In genomic region chr7:102478926-102479325, GRCm38 (mm10) we compare ENCODE assay signal across 20 mouse cellular contexts. TPM values are rescaled to one million over a fixed set of nuclear protein-coding genes. Genes with fewer than 3 reads are reported as not detected.
A peak's percentile ranks its signal among the peaks of the same experiment; 100 is the strongest.
DNase-seq lines count a peak whose midpoint lies in the region; ATAC-seq and TF ChIP-seq lines count a peak whose summit lies in the region.
"Had no signal": no experiment of that assay in that cellular context is flagged by ENCODE, and none has a peak within 500 bp of the region (broad histone marks: within the 10 kb centered on the region; RNA-seq: fewer than 3 reads in every experiment).

No protein-coding gene starts in this region.

- 0 out of 2 replicates have a peak overlapping the region, but pooled peaks have one; percentile 1 for H3K27ac ChIP-seq in kidney, embryonic 15.5 days
- peak overlapping the region; percentile 59 for H3K27ac ChIP-seq in testis, adult 2 months (ENCODE audit: control insufficient read depth, insufficient read depth, low read depth, low read length)
- H3K27ac ChIP-seq in intestine, embryonic 16.5 days (ENCODE audit: low read length): no peak overlapping the region
- H3K27ac ChIP-seq: embryonic facial prominence, embryonic 12.5 days; heart, embryonic 13.5 days; hindbrain, embryonic 15.5 days had no signal

- DNase-seq in kidney, postnatal 14 days: no peak
- no peak for DNase-seq in testis, postnatal 10 days (ENCODE audit: low spot score)
- DNase-seq in right cerebral cortex, postnatal 25 days: no peak
- no peak for DNase-seq in right cerebral cortex, postnatal 14 days
- DNase-seq: cerebellum, adult 2 months; cerebellum, postnatal 25 days; gastrocnemius, postnatal 36 days; heart, postnatal 36 days had no signal

- no peak overlapping the region for H3K4me3 ChIP-seq in kidney, embryonic 15.5 days (replicated peaks)
- H3K4me3 ChIP-seq in testis, adult 2 months (ENCODE audit: control insufficient read depth, low read depth, low read length): no peak overlapping the region
- H3K4me3 ChIP-seq in intestine, embryonic 16.5 days (ENCODE audit: low read length): no peak overlapping the region
- H3K4me3 ChIP-seq: embryonic facial prominence, embryonic 12.5 days; heart, embryonic 13.5 days; hindbrain, embryonic 15.5 days had no signal

- peaks cover 4% of the 10 kb centered on the region; the same call in 1 of the 2 replicates for H3K4me1 ChIP-seq in kidney, embryonic 15.5 days
- H3K4me1 ChIP-seq in testis, adult 2 months (ENCODE audit: control insufficient read depth, insufficient read depth, low read length): peaks cover 2% of the 10 kb centered on the region; the same call in 1 of the 2 replicates
- H3K4me1 ChIP-seq in intestine, embryonic 16.5 days (ENCODE audit: control insufficient read depth, insufficient read depth, low read length): 0 out of 2 replicates have a peak, but pooled peaks cover 7% of the 10 kb centered on the region
- H3K4me1 ChIP-seq: embryonic facial prominence, embryonic 12.5 days; hindbrain, embryonic 15.5 days had no signal

- no peak overlapping the region for H3K9ac ChIP-seq in kidney, embryonic 15.5 days
- no peak overlapping the region for H3K9ac ChIP-seq in intestine, embryonic 16.5 days (ENCODE audit: low read depth, low read length)
- H3K9ac ChIP-seq: embryonic facial prominence, embryonic 12.5 days; heart, embryonic 13.5 days; hindbrain, embryonic 15.5 days had no signal

- no peak for TF ChIP-seq POLR2A in testis, adult 2 months (IDR thresholded peaks at IDR 0.05; ENCODE audit: control insufficient read depth, low read depth, low read length)

- TF ChIP-seq CTCF in testis, adult 2 months (IDR thresholded peaks at IDR 0.05; ENCODE audit: control insufficient read depth, insufficient read depth, insufficient replicate concordance, low read depth, low read length): no peak

- H3K4me2 ChIP-seq in kidney, embryonic 15.5 days: no peak overlapping the region
- H3K4me2 ChIP-seq in intestine, embryonic 16.5 days (ENCODE audit: low read depth, low read length): no peak overlapping the region
- H3K4me2 ChIP-seq: embryonic facial prominence, embryonic 12.5 days; heart, embryonic 13.5 days; hindbrain, embryonic 15.5 days had no signal

- no peaks in the 10 kb centered on the region for H3K27me3 ChIP-seq in kidney, embryonic 15.5 days
- H3K27me3 ChIP-seq in testis, adult 2 months (ENCODE audit: control insufficient read depth, insufficient read depth, low read length): no peaks in the 10 kb centered on the region
- no peaks in the 10 kb centered on the region for H3K27me3 ChIP-seq in intestine, embryonic 16.5 days (replicated peaks; ENCODE audit: control insufficient read depth, insufficient read depth, low read length)
- H3K27me3 ChIP-seq: CH12.LX; embryonic facial prominence, embryonic 12.5 days; heart, embryonic 13.5 days; hindbrain, embryonic 15.5 days had no signal

- no peak for ATAC-seq in kidney, embryonic 15.5 days (replicated peaks; ENCODE audit: low FRiP score)
- peak; percentile 57 for ATAC-seq in intestine, embryonic 16.5 days
- ATAC-seq: forebrain, embryonic 14.5 days had no signal

- H3K9me3 ChIP-seq in kidney, embryonic 15.5 days (replicated peaks): no peaks in the 10 kb centered on the region
- no peaks in the 10 kb centered on the region for H3K9me3 ChIP-seq in intestine, embryonic 16.5 days (ENCODE audit: control insufficient read depth, low read length)
- H3K9me3 ChIP-seq: embryonic facial prominence, embryonic 12.5 days; G1E; heart, embryonic 13.5 days; hindbrain, embryonic 15.5 days had no signal

- H3K36me3 ChIP-seq in kidney, embryonic 15.5 days: no peaks in the 10 kb centered on the region
- peaks cover 2% of the 10 kb centered on the region; the same call in 1 of the 2 replicates for H3K36me3 ChIP-seq in testis, adult 2 months (ENCODE audit: control insufficient read depth, insufficient read depth, low read length)
- H3K36me3 ChIP-seq in intestine, embryonic 16.5 days (ENCODE audit: control insufficient read depth, insufficient read depth, low read length): no peaks in the 10 kb centered on the region
- H3K36me3 ChIP-seq: embryonic facial prominence, embryonic 12.5 days; hindbrain, embryonic 15.5 days had no signal

- WGBS in kidney, embryonic 15.5 days: 53% methylated on average over 3 of the region's 3 CpGs
- 69% methylated on average over 3 of the region's 3 CpGs for WGBS in intestine, embryonic 16.5 days

RNA-seq across cellular contexts. Expression of gene Olfr543, which starts 2.6 kb away (rescaled TPM):
- 0.38 and 0.48 TPM in 2 replicates for polyA plus RNA-seq in kidney, embryonic 15.5 days (2015; fragmentation: Nextera tagmentation; extraction: Ambion mirVana)
- polyA plus RNA-seq in testis, adult 2 months (2012; rRNA removed): 0.12 TPM in 1 of 2 replicates, not detected in the other
- polyA plus RNA-seq in intestine, embryonic 16.5 days (2015; fragmentation: Nextera tagmentation; extraction: Ambion mirVana): 0.09 and 0.16 TPM in 2 replicates
- polyA plus RNA-seq: cerebellum, adult 2 months; cortical plate, adult 2 months; forebrain, embryonic 14.5 days; G1E; heart, embryonic 13.5 days; heart, postnatal 0 days had no signal

RNA-seq across cellular contexts. Expression of gene Olfr544, which starts 9.2 kb away (rescaled TPM):
- polyA plus RNA-seq in kidney, embryonic 15.5 days (2015; fragmentation: Nextera tagmentation; extraction: Ambion mirVana): 0.09 TPM in 1 of 2 replicates, not detected in the other
- not detected in 2 replicates for polyA plus RNA-seq in testis, adult 2 months (2012; rRNA removed)
- 0.04 TPM in 1 of 2 replicates, not detected in the other for polyA plus RNA-seq in intestine, embryonic 16.5 days (2015; fragmentation: Nextera tagmentation; extraction: Ambion mirVana)
- polyA plus RNA-seq: cerebellum, adult 2 months; cortical plate, adult 2 months; forebrain, embryonic 14.5 days; G1E; heart, embryonic 13.5 days; heart, postnatal 0 days had no signal

RNA-seq across cellular contexts. Expression of gene Olfr545, which starts 20.4 kb away (rescaled TPM):
- 0.09 and 0.16 TPM in 2 replicates for polyA plus RNA-seq in kidney, embryonic 15.5 days (2015; fragmentation: Nextera tagmentation; extraction: Ambion mirVana)
- not detected in 2 replicates for polyA plus RNA-seq in testis, adult 2 months (2012; rRNA removed)
- not detected in 2 replicates for polyA plus RNA-seq in intestine, embryonic 16.5 days (2015; fragmentation: Nextera tagmentation; extraction: Ambion mirVana)
- polyA plus RNA-seq: cerebellum, adult 2 months; cortical plate, adult 2 months; forebrain, embryonic 14.5 days; G1E; heart, postnatal 0 days; hindbrain, embryonic 11.5 days had no signal

RNA-seq across cellular contexts. Expression of gene Rrm1, which starts 37.4 kb away (rescaled TPM):
- polyA plus RNA-seq in kidney, embryonic 15.5 days (2015; fragmentation: Nextera tagmentation; extraction: Ambion mirVana): 155 and 159 TPM in 2 replicates
- polyA plus RNA-seq in testis, adult 2 months (2012; rRNA removed): 18.8 and 27.6 TPM in 2 replicates
- 106 and 120 TPM in 2 replicates for polyA plus RNA-seq in intestine, embryonic 16.5 days (2015; fragmentation: Nextera tagmentation; extraction: Ambion mirVana)

RNA-seq across cellular contexts. Expression of gene Olfr547, which starts 55.6 kb away (rescaled TPM):
- not detected in 2 replicates for polyA plus RNA-seq in kidney, embryonic 15.5 days (2015; fragmentation: Nextera tagmentation; extraction: Ambion mirVana)
- not detected in 2 replicates for polyA plus RNA-seq in testis, adult 2 months (2012; rRNA removed)
- polyA plus RNA-seq in intestine, embryonic 16.5 days (2015; fragmentation: Nextera tagmentation; extraction: Ambion mirVana): not detected in 2 replicates
- polyA plus RNA-seq: cerebellum, adult 2 months; cortical plate, adult 2 months; embryonic facial prominence, embryonic 12.5 days; forebrain, embryonic 14.5 days; G1E; heart, embryonic 13.5 days; heart, postnatal 0 days; hindbrain, embryonic 11.5 days; hindbrain, embryonic 15.5 days had no signal
